Mouse (Mus musculus) bone marrow, adult 2 months (tissue): Measurements from ENCODE around the gene Dclk2.

Experiments used
- CTCF ChIP-seq: fragments of 200-500 bp; IDR thresholded peaks from 2 replicates; pipeline ENCODE4 v1.5.1; 2011; ENCODE audit warnings: low read length, control low read depth; ENCODE audit not compliant: control insufficient read depth, insufficient read depth
- POLR2A ChIP-seq: fragments of 200-500 bp; IDR thresholded peaks from 2 replicates; pipeline ENCODE4 v1.6.1; 2011; ENCODE audit warnings: low read depth, mild to moderate bottlenecking, control low read depth, low read length, borderline replicate concordance; ENCODE audit not compliant: control insufficient read depth

DNA sequence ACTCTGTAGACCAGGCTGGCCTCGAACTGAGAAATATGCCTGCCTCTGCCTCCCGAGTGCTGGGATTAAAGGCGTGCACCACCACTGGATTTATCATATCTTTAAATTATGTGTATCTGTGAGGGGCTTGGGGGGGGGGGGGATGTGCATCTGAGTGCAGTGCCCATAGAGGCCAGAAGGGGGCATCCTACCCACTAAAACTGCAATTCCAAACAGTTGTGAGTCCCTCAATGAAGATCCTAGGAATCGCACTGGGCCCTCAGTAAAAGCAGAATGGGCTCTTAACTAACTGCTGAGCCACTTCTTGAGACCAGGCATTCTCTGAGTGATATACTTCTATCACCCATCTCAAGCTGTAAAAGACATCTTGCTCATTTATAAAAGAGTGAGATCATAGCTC lies 85.5 kb downstream of the Dclk2 start:
- no peak for TF ChIP-seq CTCF
- no peak for TF ChIP-seq POLR2A
